Mouse (Mus musculus): ENCODE results near the gene Cog5. TPM values are rescaled to one million over a fixed set of nuclear protein-coding genes. Genes with fewer than 3 reads are reported as not detected.
A peak's percentile ranks its signal among the peaks of the same experiment; 100 is the strongest.

The Cog5 gene
- polyA plus RNA-seq, 1 experiment from 2014 or later: 24.2 TPM

DNA sequence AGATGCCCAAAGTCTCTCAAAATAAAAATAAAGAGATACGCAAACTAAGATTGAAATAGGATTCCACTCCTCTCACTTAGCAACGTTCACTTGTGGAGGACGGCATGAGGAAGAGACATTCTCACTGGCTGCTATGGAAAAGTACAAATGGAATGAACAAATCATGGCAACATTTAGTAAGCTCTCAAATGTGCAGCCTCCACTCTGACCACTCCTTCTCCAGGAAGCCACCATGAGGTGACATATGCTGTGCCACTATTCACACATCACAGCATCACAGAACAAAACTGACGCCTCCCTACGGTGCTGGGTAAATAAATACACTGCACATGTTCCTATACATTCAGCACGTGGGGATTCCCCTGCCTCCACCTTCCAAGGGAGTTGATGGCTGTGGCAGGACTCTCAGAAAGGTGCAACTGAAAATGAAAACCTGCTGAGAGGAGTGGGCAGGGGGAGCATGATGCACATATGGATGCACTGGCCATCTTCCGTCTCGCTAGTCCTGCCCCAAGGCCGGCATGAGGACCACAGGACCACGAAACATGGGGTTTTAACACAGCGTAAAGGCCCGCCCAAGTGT is 323.0 kb downstream of the Cog5 start:
- Histone ChIP-seq H3K4me3 (no peak overlapping the region), H3K27me3 (no peaks in the 10 kb centered on the region), H3K27ac (no peak overlapping the region), H3K36me3 (ENCODE audit: poor library complexity, severe bottlenecking) (no peaks in the 10 kb centered on the region), H3K4me1 (peaks cover 14% of the 10 kb centered on the region), H3K9me3 (replicated peaks) (no peaks in the 10 kb centered on the region), H3K9ac (no peak overlapping the region), H3K4me2 (no peak overlapping the region)
- ATAC-seq: no peak
- 71% methylated on average over 12 of the region's 12 CpGs for WGBS

DNA sequence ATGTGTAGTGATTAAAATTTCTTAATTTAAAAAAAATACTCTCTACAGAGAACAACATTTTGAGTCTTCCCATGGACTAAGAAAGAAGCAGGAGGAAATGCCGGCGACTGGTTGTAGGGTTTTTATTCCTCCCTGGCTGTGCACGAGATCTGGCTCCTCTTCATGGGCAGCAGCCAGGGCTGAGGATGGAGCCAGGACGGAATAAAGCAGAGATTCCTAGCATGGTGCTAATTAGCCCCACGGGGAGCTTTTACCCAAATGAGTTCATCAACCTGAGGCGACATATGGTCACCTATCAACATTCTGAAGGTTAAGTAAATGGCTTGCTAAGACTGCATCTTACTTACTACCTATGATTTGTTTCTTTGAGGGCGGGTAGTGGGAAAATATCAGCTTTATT is 328.6 kb downstream of the Cog5 start:
- no peak overlapping the region for H3K27ac ChIP-seq
- peaks cover 21% of the 10 kb centered on the region for H3K4me1 ChIP-seq
- no peak overlapping the region for H3K4me2 ChIP-seq
- peak; percentile 85 for ATAC-seq
- no peak overlapping the region for H3K4me3 ChIP-seq
- H3K36me3 ChIP-seq (ENCODE audit: poor library complexity, severe bottlenecking): 0 out of 2 replicates have a peak, but pooled peaks cover 11% of the 10 kb centered on the region
- H3K9ac ChIP-seq: no peak overlapping the region
- 37% methylated on average over 7 of the region's 7 CpGs for WGBS
- H3K9me3 ChIP-seq (replicated peaks): no peaks in the 10 kb centered on the region
- no peaks in the 10 kb centered on the region for H3K27me3 ChIP-seq

DNA sequence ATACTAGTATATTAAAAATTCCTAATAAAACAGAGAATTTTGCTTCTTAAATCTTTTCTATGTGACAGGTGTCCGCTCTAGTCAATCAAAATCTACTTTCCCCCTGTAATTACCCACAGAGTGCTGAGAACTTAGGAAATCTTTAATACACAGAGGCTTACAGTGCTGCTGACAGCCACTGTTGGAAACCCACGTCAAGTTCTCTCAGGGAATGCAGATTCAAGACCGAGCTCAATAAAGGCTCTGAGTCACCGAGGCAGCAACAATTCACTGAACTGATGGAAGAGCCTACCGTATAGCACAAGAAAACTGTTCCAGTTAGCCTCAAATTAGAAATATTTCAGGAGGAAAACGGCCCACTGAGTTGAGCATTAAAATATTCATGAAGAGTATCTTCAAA is 329.1 kb downstream of the Cog5 start:
- Histone ChIP-seq H3K4me1 (peaks cover 21% of the 10 kb centered on the region), H3K27me3 (no peaks in the 10 kb centered on the region), H3K36me3 (ENCODE audit: poor library complexity, severe bottlenecking) (0 out of 2 replicates have a peak, but pooled peaks cover 11% of the 10 kb centered on the region), H3K4me2 (no peak overlapping the region), H3K9ac (no peak overlapping the region), H3K9me3 (replicated peaks) (no peaks in the 10 kb centered on the region), H3K4me3 (no peak overlapping the region), H3K27ac (peak overlapping the region; percentile 31; the same call in 1 of the 2 replicates)
- peak; percentile 72 for ATAC-seq
- WGBS: 43% methylated on average over 6 of the region's 6 CpGs

DNA sequence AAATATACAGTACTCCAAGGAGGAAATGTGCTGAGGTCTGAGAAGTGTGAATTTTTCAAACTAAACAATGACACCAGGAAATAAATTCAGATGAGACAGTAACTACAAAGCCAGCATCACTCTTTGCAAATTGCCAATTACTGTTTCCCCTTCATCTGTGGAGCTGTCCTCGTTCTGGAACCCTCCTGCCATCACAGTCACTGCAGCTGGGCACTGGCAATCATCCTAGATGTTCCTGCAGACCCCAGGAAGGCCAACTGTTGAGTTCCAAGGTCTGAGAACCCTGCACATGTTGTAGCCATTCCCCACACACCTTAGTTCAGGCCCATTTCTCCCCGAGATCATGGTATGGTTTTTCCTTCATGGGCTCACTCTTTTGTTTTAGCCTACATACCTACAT is 329.5 kb downstream of the Cog5 start:
- WGBS: 33% methylated on average over 2 of the region's 2 CpGs

DNA sequence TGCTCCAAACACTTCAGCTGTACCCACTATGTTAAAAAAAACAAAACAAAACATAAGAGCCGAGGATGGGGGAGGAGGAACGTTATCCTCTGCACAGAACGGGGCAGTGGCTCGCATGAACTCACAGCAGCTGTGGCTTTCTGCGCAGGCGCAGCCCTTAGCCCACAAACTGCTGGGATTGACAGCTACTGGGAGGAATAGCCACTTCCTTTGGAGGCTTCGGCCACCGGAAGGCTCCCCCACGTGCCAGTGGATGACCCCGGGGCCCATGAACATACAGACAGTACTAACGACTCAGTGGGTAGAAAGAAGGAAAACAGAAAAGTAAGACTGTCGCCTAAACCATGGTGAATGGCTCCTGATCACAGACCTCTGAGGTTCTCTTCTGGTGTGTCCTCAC is 330.0 kb downstream of the Cog5 start:
- Histone ChIP-seq H3K4me2 (no peak overlapping the region), H3K27me3 (no peaks in the 10 kb centered on the region), H3K27ac (peak overlapping the region; percentile 62; the same call in 1 of the 2 replicates), H3K4me1 (peaks cover 21% of the 10 kb centered on the region), H3K9me3 (replicated peaks) (no peaks in the 10 kb centered on the region), H3K36me3 (ENCODE audit: poor library complexity, severe bottlenecking) (0 out of 2 replicates have a peak, but pooled peaks cover 11% of the 10 kb centered on the region), H3K4me3 (no peak overlapping the region), H3K9ac (no peak overlapping the region)
- no peak for ATAC-seq
- 69% methylated on average over 12 of the region's 12 CpGs for WGBS

More for the DNA sequence above, 329.5 kb downstream of the Cog5 start:
- Histone ChIP-seq H3K4me1 (peaks cover 21% of the 10 kb centered on the region), H3K36me3 (ENCODE audit: poor library complexity, severe bottlenecking) (0 out of 2 replicates have a peak, but pooled peaks cover 11% of the 10 kb centered on the region), H3K4me3 (no peak overlapping the region), H3K27ac (peak overlapping the region; percentile 62), H3K9me3 (replicated peaks) (no peaks in the 10 kb centered on the region), H3K9ac (no peak overlapping the region), H3K4me2 (no peak overlapping the region), H3K27me3 (no peaks in the 10 kb centered on the region)
- peak; percentile 53 for ATAC-seq

DNA sequence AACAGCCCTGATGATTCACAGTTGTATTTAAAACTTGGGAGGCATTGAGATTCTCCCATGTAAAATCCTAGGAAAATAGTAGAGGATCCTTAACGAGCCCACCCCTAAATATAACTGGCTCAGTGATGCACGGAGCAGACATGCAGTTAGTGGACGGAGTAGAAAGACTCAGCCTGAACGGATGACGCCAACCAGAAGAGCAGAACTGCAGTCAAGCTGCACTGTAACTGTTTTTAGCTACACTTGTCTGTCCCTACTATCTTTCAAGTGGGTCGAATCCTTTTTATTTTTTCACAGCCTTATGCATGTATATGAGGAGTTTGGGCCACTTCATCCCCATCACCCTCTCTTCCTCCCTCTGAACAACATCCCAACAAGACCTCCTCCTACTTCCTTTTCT is 331.1 kb downstream of the Cog5 start:
- Histone ChIP-seq H3K4me1 (peaks cover 21% of the 10 kb centered on the region), H3K9ac (no peak overlapping the region), H3K36me3 (ENCODE audit: poor library complexity, severe bottlenecking) (peaks cover 11% of the 10 kb centered on the region; the same call in 1 of the 2 replicates), H3K9me3 (replicated peaks) (no peaks in the 10 kb centered on the region), H3K27me3 (no peaks in the 10 kb centered on the region), H3K4me2 (no peak overlapping the region), H3K4me3 (no peak overlapping the region), H3K27ac (no peak overlapping the region)
- ATAC-seq: no peak
- 86% methylated on average over 6 of the region's 6 CpGs for WGBS

DNA sequence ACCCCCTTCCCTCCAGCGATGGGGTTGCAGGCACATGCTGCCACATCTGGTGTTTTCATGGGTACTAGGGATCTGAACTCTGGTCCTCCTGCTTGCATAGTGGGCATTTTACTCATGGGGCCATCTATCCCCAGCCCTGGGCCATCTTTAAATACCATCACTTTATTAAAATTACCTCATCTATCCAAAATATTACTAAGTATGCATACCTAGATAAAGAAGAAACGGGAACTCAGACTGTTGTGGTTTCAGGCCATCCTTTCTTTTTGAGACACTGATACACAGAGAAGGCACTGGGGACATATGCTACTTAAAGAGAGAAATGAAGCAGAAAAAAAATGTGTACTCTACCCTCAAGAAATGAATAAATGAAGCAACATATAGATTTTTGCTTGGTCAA is 331.8 kb downstream of the Cog5 start:
- no peak for ATAC-seq
- no peak overlapping the region for H3K4me2 ChIP-seq
- H3K27me3 ChIP-seq: no peaks in the 10 kb centered on the region
- H3K4me1 ChIP-seq: peaks cover 21% of the 10 kb centered on the region
- no peak overlapping the region for H3K27ac ChIP-seq
- 89% methylated on average over 2 of the region's 2 CpGs for WGBS
- H3K4me3 ChIP-seq: no peak overlapping the region
- H3K9me3 ChIP-seq (replicated peaks): no peaks in the 10 kb centered on the region
- H3K9ac ChIP-seq: no peak overlapping the region
- H3K36me3 ChIP-seq (ENCODE audit: poor library complexity, severe bottlenecking): peaks cover 11% of the 10 kb centered on the region; the same call in 1 of the 2 replicates

Other genes with a start within 250 kb of the Cog5 start
- gene Cbll1, start 155.3 kb upstream of the Cog5 start, polyA plus RNA-seq (2015; fragmentation: Nextera tagmentation; extraction: Ambion mirVana): 14.7 and 15.9 TPM in 2 replicates
- 0.05 TPM in 1 of 2 replicates, not detected in the other for gene Slc26a4, start 94.9 kb upstream of the Cog5 start, polyA plus RNA-seq (2015; fragmentation: Nextera tagmentation; extraction: Ambion mirVana)
- 27.1 and 30.0 TPM in 2 replicates for gene Bcap29, start 20.2 kb upstream of the Cog5 start, polyA plus RNA-seq (2015; fragmentation: Nextera tagmentation; extraction: Ambion mirVana)
- gene Dus4l, start within 50 bp of the Cog5 start, polyA plus RNA-seq (2015; fragmentation: Nextera tagmentation; extraction: Ambion mirVana): 11.2 and 12.9 TPM in 2 replicates
- gene Gpr22, start 59.1 kb downstream of the Cog5 start, polyA plus RNA-seq (2015; fragmentation: Nextera tagmentation; extraction: Ambion mirVana): 6.6 and 8.7 TPM in 2 replicates

Measured in forebrain, embryonic 13.5 days (tissue).